Mouse (Mus musculus) bone marrow, adult 2 months (tissue): ENCODE data around the gene L3mbtl4.

Source experiments
- CTCF ChIP-seq: fragments of 200-500 bp; IDR thresholded peaks from 2 replicates; pipeline ENCODE4 v1.5.1; 2011; ENCODE audit warnings: low read length, control low read depth; ENCODE audit not compliant: control insufficient read depth, insufficient read depth
- POLR2A ChIP-seq: fragments of 200-500 bp; IDR thresholded peaks from 2 replicates; pipeline ENCODE4 v1.6.1; 2011; ENCODE audit warnings: low read depth, mild to moderate bottlenecking, control low read depth, low read length, borderline replicate concordance; ENCODE audit not compliant: control insufficient read depth

- TF ChIP-seq POLR2A (no peak), CTCF (no peak)
Measured at GRCm38 (mm10) chr17:68758428-68758827, 484.8 kb downstream of the L3mbtl4 start.
